Mouse (Mus musculus): ENCODE results near the gene Tmpo. TPM values are rescaled to one million over a fixed set of nuclear protein-coding genes. Genes with fewer than 3 reads are reported as not detected.

Tmpo gene
- polyA plus RNA-seq, 1 experiment from 2014 or later = 234 TPM

GRCm38 (mm10) chr10:91181461-91182288 lies 560 bp upstream of the Tmpo start:
- peak overlapping the region; percentile 62 for H3K4me3 ChIP-seq

DNA sequence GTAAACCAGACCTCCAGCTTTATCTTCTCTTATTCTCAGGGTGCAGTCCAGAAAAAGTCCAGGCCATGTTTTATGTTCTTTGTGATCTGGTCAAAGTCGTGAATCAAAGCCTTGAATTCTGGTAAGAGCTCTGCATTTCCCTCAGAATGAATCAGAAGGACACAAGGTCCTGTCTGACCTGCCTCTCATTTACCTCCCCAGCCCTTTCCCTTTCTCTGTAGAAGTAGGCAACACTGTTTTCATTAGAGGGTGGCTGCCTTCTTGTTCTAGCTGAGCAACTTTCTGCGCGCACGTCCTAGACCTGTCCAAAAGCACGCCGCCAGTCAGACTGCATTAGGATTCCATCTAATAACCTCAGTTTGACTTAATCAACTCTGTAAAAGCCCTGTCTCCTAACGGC lies 814 bp downstream of the Tmpo start:
- peak overlapping the region; percentile 97 for H3K27ac ChIP-seq
- peak overlapping the region; percentile 62 for H3K4me3 ChIP-seq
- no peaks in the 10 kb centered on the region for H3K27me3 ChIP-seq (ENCODE audit: insufficient read depth, poor library complexity, severe bottlenecking)
- peaks cover 28% of the 10 kb centered on the region for H3K4me1 ChIP-seq (replicated peaks)
- no peaks in the 10 kb centered on the region for H3K9me3 ChIP-seq
- 37% methylated on average over 7 of the region's 7 CpGs for WGBS
- DNase-seq (ENCODE audit: low spot score) = peak; percentile 41
- H3K36me3 ChIP-seq = no peaks in the 10 kb centered on the region

More at GRCm38 (mm10) chr10:91181461-91182288, 560 bp upstream of the Tmpo start:
- H3K9me3 ChIP-seq = no peaks in the 10 kb centered on the region
- WGBS = under 1% methylated on average over 69 of the region's 69 CpGs
- peak overlapping the region; percentile 97 for H3K27ac ChIP-seq
- H3K27me3 ChIP-seq (ENCODE audit: insufficient read depth, poor library complexity, severe bottlenecking) = no peaks in the 10 kb centered on the region
- H3K36me3 ChIP-seq = no peaks in the 10 kb centered on the region
- peak; percentile 99 for DNase-seq (ENCODE audit: low spot score)
- peaks cover 28% of the 10 kb centered on the region for H3K4me1 ChIP-seq (replicated peaks)

DNA sequence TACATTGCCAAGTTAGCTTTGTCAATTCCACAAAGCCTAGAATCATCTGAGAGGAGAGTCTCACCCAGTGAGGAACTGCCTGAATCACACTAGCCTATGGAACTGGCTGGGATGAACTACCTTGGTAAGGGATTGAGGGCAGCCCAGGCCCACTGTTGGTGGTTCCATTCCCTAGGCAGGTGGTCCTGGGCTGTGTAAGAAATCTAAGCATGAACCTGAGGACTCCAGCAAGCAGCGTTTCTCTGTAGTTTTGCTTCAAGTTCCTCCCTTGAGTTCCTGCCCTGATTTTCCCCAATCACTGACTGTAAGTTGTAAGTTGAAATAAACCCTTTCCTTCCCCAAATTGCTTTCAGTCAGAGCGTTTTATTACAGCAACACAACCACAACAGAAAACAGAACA lies 1.3 kb downstream of the Tmpo start:
- 87% methylated on average over 2 of the region's 2 CpGs for WGBS
- H3K4me3 ChIP-seq = peak overlapping the region; percentile 62; the same call in 1 of the 2 replicates
- no peak for DNase-seq (ENCODE audit: low spot score)
- no peaks in the 10 kb centered on the region for H3K9me3 ChIP-seq
- peaks cover 28% of the 10 kb centered on the region for H3K4me1 ChIP-seq (replicated peaks)
- no peaks in the 10 kb centered on the region for H3K27me3 ChIP-seq (ENCODE audit: insufficient read depth, poor library complexity, severe bottlenecking)
- H3K36me3 ChIP-seq = no peaks in the 10 kb centered on the region
- peak overlapping the region; percentile 97 for H3K27ac ChIP-seq

- WGBS = 56% methylated on average over 4 of the region's 4 CpGs
- H3K4me1 ChIP-seq (replicated peaks) = peaks cover 21% of the 10 kb centered on the region
Observed at GRCm38 (mm10) chr10:91177201-91177600, 3.9 kb downstream of the Tmpo start.

GRCm38 (mm10) chr10:91172329-91173100 lies 8.6 kb downstream of the Tmpo start:
- Histone ChIP-seq H3K36me3 (peaks cover 12% of the 10 kb centered on the region), H3K27ac (peak overlapping the region; percentile 100), H3K27me3 (ENCODE audit: insufficient read depth, poor library complexity, severe bottlenecking) (no peaks in the 10 kb centered on the region), H3K4me3 (peak overlapping the region; percentile 98), H3K4me1 (replicated peaks) (peaks cover 28% of the 10 kb centered on the region), H3K9me3 (no peaks in the 10 kb centered on the region)
- WGBS = 90% methylated on average over 14 of the region's 14 CpGs
- no peak for DNase-seq (ENCODE audit: low spot score)

More at GRCm38 (mm10) chr10:91177201-91177600, 3.9 kb downstream of the Tmpo start:
- no peak overlapping the region for H3K4me3 ChIP-seq
- no peak for DNase-seq (ENCODE audit: low spot score)
- H3K9me3 ChIP-seq = no peaks in the 10 kb centered on the region
- H3K27me3 ChIP-seq (ENCODE audit: insufficient read depth, poor library complexity, severe bottlenecking) = no peaks in the 10 kb centered on the region
- no peaks in the 10 kb centered on the region for H3K36me3 ChIP-seq
- H3K27ac ChIP-seq = no peak overlapping the region

- Histone ChIP-seq H3K9me3 (no peaks in the 10 kb centered on the region), H3K27ac (peak overlapping the region; percentile 100), H3K4me1 (replicated peaks) (peaks cover 32% of the 10 kb centered on the region), H3K4me3 (peak overlapping the region; percentile 98), H3K27me3 (ENCODE audit: insufficient read depth, poor library complexity, severe bottlenecking) (no peaks in the 10 kb centered on the region), H3K36me3 (peaks cover 17% of the 10 kb centered on the region)
- under 1% methylated on average over 68 of the region's 68 CpGs for WGBS
- peak; percentile 94 for DNase-seq (ENCODE audit: low spot score)
Observed at GRCm38 (mm10) chr10:91171455-91172328, 9.4 kb downstream of the Tmpo start.

- Histone ChIP-seq H3K4me3 (peak overlapping the region; percentile 98), H3K27ac (peak overlapping the region; percentile 100), H3K4me1 (replicated peaks) (peaks cover 32% of the 10 kb centered on the region), H3K36me3 (peaks cover 20% of the 10 kb centered on the region), H3K27me3 (ENCODE audit: insufficient read depth, poor library complexity, severe bottlenecking) (no peaks in the 10 kb centered on the region), H3K9me3 (no peaks in the 10 kb centered on the region)
- no peak for DNase-seq (ENCODE audit: low spot score)
- WGBS = under 1% methylated on average over 59 of the region's 59 CpGs
Observed at GRCm38 (mm10) chr10:91171041-91171440, 10.1 kb downstream of the Tmpo start.

DNA sequence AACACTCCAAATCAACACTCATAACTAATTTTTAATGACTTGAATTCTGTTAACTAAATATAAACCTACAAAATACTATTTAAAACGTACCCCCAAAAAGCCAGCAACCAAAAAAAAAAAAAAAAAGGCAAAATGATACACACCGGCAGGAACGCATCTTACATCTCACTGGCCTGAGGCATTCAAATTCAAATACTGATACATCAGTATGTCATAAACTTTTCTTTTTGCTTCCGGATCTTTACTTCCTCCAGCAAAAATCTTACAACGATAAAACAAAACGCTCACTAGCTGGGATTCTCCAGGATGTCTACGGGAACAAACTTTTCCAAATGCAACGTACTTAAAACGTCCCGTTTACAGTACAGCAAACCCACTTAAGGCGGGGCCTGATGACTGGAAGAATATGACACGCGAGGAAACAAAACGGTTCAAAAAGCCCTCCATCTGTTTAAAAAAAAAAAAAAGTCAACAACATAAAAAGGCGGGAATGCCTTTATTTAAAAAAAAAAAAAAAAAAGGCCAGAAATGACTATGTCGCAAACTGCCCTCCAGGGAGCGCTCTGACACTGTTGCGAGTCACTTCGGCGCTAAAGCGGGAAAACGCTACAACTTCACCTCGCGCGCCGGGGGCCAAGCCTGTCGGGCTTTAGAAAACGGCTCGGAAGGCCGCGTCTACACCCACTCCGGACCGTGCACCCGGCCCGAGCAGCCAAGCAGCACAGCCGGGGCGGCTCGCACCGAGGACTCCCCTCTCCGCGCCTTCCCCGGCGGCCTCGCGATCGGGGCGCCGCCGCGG lies 10.8 kb downstream of the Tmpo start:
- peaks cover 32% of the 10 kb centered on the region for H3K4me1 ChIP-seq (replicated peaks)
- peak overlapping the region; percentile 98 for H3K4me3 ChIP-seq
- H3K9me3 ChIP-seq = no peaks in the 10 kb centered on the region
- no peaks in the 10 kb centered on the region for H3K27me3 ChIP-seq (ENCODE audit: insufficient read depth, poor library complexity, severe bottlenecking)
- DNase-seq (ENCODE audit: low spot score) = peak; percentile 88
- peak overlapping the region; percentile 100 for H3K27ac ChIP-seq
- peaks cover 27% of the 10 kb centered on the region for H3K36me3 ChIP-seq
- 0% methylated on average over 50 of the region's 50 CpGs for WGBS

DNA sequence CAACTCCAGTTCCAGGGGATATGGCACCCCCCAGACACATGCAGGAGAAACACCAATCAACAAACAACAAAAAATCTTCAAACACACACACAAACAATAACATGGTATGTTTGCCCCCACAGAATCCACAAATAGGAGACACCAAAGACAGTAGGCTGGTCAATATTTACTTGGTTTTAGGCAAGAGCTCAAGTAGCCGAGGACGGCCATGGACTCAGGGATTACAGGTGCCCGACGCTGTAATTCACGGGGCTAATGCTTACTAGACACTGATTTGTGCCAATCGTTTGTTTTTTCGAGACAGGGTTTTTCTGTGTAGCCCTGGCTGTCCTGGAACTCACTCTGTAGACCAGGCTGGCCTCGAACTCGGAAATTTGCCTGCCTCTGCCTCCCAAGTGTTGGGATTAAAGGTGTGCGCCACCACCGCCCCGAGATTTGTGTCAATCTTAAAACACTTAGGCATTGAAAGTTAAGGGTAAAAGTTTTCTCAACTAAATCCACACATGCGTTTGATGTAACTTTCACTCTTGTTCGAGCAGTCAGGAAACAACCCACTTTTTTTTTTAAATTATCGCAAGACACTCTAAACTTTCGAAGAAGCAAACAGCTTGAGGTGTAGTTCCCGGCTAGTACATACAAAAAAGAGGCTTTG lies 11.6 kb downstream of the Tmpo start:
- Histone ChIP-seq H3K27ac (peak overlapping the region; percentile 100), H3K9me3 (no peaks in the 10 kb centered on the region), H3K36me3 (peaks cover 35% of the 10 kb centered on the region), H3K4me3 (peak overlapping the region; percentile 98), H3K27me3 (ENCODE audit: insufficient read depth, poor library complexity, severe bottlenecking) (no peaks in the 10 kb centered on the region), H3K4me1 (replicated peaks) (peaks cover 32% of the 10 kb centered on the region)
- WGBS = 47% methylated on average over 17 of the region's 17 CpGs
- DNase-seq (ENCODE audit: low spot score) = no peak

DNA sequence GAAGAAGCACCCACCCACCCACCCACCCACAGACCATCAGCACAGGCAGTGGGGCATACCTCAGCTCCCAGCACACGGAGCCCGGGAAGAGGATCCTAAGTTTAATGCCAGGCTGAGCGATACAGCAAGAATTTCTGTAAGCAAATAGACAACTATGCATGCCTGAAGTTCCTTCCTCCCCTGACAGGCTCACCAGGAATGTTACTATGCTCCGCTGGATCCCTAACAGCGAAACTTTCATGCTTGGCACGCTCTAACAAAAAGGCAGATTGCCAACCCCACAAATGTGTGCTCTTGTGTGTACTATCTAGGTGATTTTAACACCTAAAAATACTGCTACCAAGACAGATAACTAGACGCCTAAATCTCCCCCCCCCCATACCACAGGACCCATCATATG lies 13.8 kb downstream of the Tmpo start:
- no peaks in the 10 kb centered on the region for H3K9me3 ChIP-seq
- H3K4me1 ChIP-seq (replicated peaks) = peaks cover 31% of the 10 kb centered on the region
- WGBS = 78% methylated on average over 7 of the region's 7 CpGs
- peaks cover 57% of the 10 kb centered on the region for H3K36me3 ChIP-seq
- H3K27ac ChIP-seq = no peak overlapping the region
- no peak for DNase-seq (ENCODE audit: low spot score)
- peak overlapping the region; percentile 98 for H3K4me3 ChIP-seq
- H3K27me3 ChIP-seq (ENCODE audit: insufficient read depth, poor library complexity, severe bottlenecking) = no peaks in the 10 kb centered on the region

DNA sequence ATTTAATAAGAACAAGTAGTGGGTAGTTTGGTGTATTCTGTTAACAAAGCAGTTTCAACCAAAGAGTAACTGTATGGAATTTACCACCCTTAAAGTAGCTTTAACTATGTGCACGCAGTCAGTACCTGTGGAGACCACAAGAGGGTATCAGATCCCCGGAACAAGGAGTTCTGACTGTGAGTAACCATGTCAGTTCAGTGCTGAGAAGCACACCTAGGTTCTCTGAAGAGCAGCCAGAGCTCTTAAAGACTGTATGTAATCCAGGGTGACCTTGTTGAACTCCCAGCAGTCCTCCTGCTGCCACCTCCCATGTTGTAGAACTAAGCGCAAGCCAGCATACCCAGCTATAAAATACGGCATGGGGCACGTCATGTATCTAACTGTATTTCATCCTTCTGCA lies 14.2 kb downstream of the Tmpo start:
- H3K36me3 ChIP-seq = peaks cover 62% of the 10 kb centered on the region
- peaks cover 28% of the 10 kb centered on the region for H3K4me1 ChIP-seq (replicated peaks)
- peak; percentile 42 for DNase-seq (ENCODE audit: low spot score)
- H3K9me3 ChIP-seq = no peaks in the 10 kb centered on the region
- H3K27me3 ChIP-seq (ENCODE audit: insufficient read depth, poor library complexity, severe bottlenecking) = no peaks in the 10 kb centered on the region
- peak overlapping the region; percentile 98 for H3K4me3 ChIP-seq
- no peak overlapping the region for H3K27ac ChIP-seq
- WGBS = 70% methylated on average over 5 of the region's 5 CpGs

Data from hindbrain, embryonic 10.5 days (tissue).